Mouse (Mus musculus) MEL (cell line): ENCODE measurements around the gene Nanos2.

ENCODE experiments used
- CHD2 ChIP-seq: IDR thresholded peaks from 2 replicates; pipeline ENCODE4 v1.6.1; 2011; ENCODE audit warnings: low read length, improper control_type of control experiment
- CTCF ChIP-seq, 3 experiments: IDR thresholded peaks in 2 of 3; conservative IDR thresholded peaks in 1 of 3; 2 replicates each; pipeline ENCODE4 v1.5.1; 2011 to 2012; ENCODE audit warnings: low read length in 3 of 3, low read depth in 2 of 3, mild to moderate bottlenecking in 2 of 3, improper control_type of control experiment in 1 of 3, inconsistent platforms in 1 of 3, mixed read lengths in 1 of 3, moderate library complexity in 1 of 3; ENCODE audit not compliant: control insufficient read depth in 1 of 3, insufficient read depth in 1 of 3, poor library complexity in 1 of 3, severe bottlenecking in 1 of 3
- E2F4 ChIP-seq: IDR thresholded peaks from 2 replicates; pipeline ENCODE4 v1.6.1; 2011; ENCODE audit warnings: low read depth, low read length, improper control_type of control experiment, borderline replicate concordance
- ELF1 ChIP-seq: IDR thresholded peaks from 2 replicates; pipeline ENCODE4 v1.6.1; 2014; ENCODE audit warnings: low read depth, mild to moderate bottlenecking, inconsistent platforms, low read length, improper control_type of control experiment, moderate library complexity
- EP300 ChIP-seq, 2 experiments: IDR thresholded peaks; 2 replicates each; pipeline ENCODE4 v1.6.1; 2011; ENCODE audit warnings: improper control_type of control experiment in 2 of 2, low read length in 2 of 2, low read depth in 1 of 2, mild to moderate bottlenecking in 1 of 2
- GABPA ChIP-seq: IDR thresholded peaks from 2 replicates; pipeline ENCODE4 v1.6.1; 2012; ENCODE audit warnings: low read depth, mild to moderate bottlenecking, inconsistent platforms, low read length, improper control_type of control experiment, moderate library complexity
- MAX ChIP-seq: IDR thresholded peaks from 2 replicates; pipeline ENCODE4 v1.6.1; 2011; ENCODE audit warnings: low read length, improper control_type of control experiment
- NELFE ChIP-seq: IDR thresholded peaks from 2 replicates; pipeline ENCODE4 v1.6.1; 2011; ENCODE audit warnings: low read depth, low read length, improper control_type of control experiment
- POLR2A ChIP-seq, 2 experiments: IDR thresholded peaks; 2 replicates each; pipeline ENCODE4 v1.6.1; 2011 to 2012; ENCODE audit warnings: low read length in 2 of 2, mild to moderate bottlenecking in 2 of 2, control low read depth in 1 of 2, improper control_type of control experiment in 1 of 2, low read depth in 1 of 2, moderate library complexity in 1 of 2; ENCODE audit not compliant: control insufficient read depth in 1 of 2, insufficient read depth in 1 of 2, poor library complexity in 1 of 2
- POLR2AphosphoS5 ChIP-seq: IDR thresholded peaks from 2 replicates; pipeline ENCODE4 v1.6.1; 2012; ENCODE audit warnings: low read depth, borderline replicate concordance, mild to moderate bottlenecking, inconsistent platforms, low read length, moderate library complexity, mixed read lengths
- SIN3A ChIP-seq: IDR thresholded peaks from 2 replicates; pipeline ENCODE4 v1.6.1; 2012; ENCODE audit warnings: low read length, improper control_type of control experiment, inconsistent platforms
- USF2 ChIP-seq, 2 experiments: IDR thresholded peaks; 2 replicates each; pipeline ENCODE4 v1.6.1; 2011 to 2012; ENCODE audit warnings: improper control_type of control experiment in 2 of 2, low read length in 2 of 2, borderline replicate concordance in 1 of 2, inconsistent platforms in 1 of 2, low read depth in 1 of 2, mild to moderate bottlenecking in 1 of 2; ENCODE audit not compliant: insufficient read depth in 1 of 2
- ZC3H11A ChIP-seq: IDR thresholded peaks from 2 replicates; pipeline ENCODE4 v1.6.1; 2012; ENCODE audit warnings: low read depth, mild to moderate bottlenecking, inconsistent platforms, low read length, improper control_type of control experiment

DNA sequence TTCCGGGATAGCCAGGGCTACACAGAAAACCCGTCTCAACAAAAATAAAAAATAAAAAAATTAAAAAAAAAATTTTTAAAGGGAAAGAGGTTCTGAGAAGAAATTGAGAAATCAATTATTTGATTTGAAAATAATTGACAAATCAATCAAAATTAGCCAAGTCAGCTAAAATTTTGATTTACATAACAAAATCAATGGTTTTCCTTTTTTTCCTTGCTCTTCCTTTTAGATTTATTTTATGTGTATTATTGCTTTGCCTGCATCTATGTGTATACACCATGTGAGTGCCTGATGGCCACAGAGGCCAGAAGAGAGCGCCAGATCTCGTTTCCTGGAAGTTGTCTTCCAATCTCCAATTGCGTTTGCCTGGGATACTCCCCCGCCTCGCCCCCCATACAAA, 30.7 kb downstream of the Nanos2 start:
- TF ChIP-seq CTCF (IDR thresholded peaks at IDR 0.05 in 2 of 3, conservative IDR thresholded peaks at IDR 0.05 in 1 of 3; ENCODE audit: control insufficient read depth in 1 of 3, insufficient read depth in 1 of 3, low read depth in 2 of 3, low read length in 3 of 3, poor library complexity in 1 of 3, severe bottlenecking in 1 of 3) (no peak), ELF1 (no peak), USF2 (IDR thresholded peaks at IDR 0.05; ENCODE audit: borderline replicate concordance in 1 of 2, insufficient read depth in 1 of 2, low read depth in 1 of 2, low read length in 2 of 2) (no peak), ZC3H11A (no peak), EP300 (IDR thresholded peaks at IDR 0.05; ENCODE audit: low read depth in 1 of 2, low read length in 2 of 2) (no peak), MAX (no peak), POLR2A (IDR thresholded peaks at IDR 0.05; ENCODE audit: control insufficient read depth in 1 of 2, insufficient read depth in 1 of 2, low read depth in 1 of 2, low read length in 2 of 2, poor library complexity in 1 of 2) (no peak), E2F4 (no peak), POLR2AphosphoS5 (no peak), NELFE (no peak), SIN3A (no peak), GABPA (no peak), CHD2 (no peak)
